Mouse (Mus musculus) C2C12 (cell line): Measurements from ENCODE around the gene Auh.

ENCODE experiments used
- CTCF ChIP-seq: IDR thresholded peaks from one replicate; pipeline ENCODE4 v1.5.1; 2011; ENCODE audit not compliant: control insufficient read depth, insufficient read depth, insufficient read length
- FOSL1 ChIP-seq: IDR thresholded peaks from one replicate; pipeline ENCODE4 v1.8.0; 2011; ENCODE audit warnings: mild to moderate bottlenecking, low read length; ENCODE audit not compliant: poor library complexity, insufficient read depth, severe bottlenecking
- MAX ChIP-seq: IDR thresholded peaks from one replicate; pipeline ENCODE4 v1.6.1; 2011; ENCODE audit warnings: mild to moderate bottlenecking, control low read depth
- MYOD1 ChIP-seq: IDR thresholded peaks from one replicate; pipeline ENCODE4 v1.6.1; 2011; ENCODE audit warnings: low read depth; ENCODE audit not compliant: control insufficient read depth, insufficient read length
- MYOG ChIP-seq: IDR thresholded peaks from one replicate; pipeline ENCODE4 v1.6.1; 2011; ENCODE audit not compliant: control insufficient read depth, insufficient read length; ENCODE audit errors: extremely low read depth

DNA sequence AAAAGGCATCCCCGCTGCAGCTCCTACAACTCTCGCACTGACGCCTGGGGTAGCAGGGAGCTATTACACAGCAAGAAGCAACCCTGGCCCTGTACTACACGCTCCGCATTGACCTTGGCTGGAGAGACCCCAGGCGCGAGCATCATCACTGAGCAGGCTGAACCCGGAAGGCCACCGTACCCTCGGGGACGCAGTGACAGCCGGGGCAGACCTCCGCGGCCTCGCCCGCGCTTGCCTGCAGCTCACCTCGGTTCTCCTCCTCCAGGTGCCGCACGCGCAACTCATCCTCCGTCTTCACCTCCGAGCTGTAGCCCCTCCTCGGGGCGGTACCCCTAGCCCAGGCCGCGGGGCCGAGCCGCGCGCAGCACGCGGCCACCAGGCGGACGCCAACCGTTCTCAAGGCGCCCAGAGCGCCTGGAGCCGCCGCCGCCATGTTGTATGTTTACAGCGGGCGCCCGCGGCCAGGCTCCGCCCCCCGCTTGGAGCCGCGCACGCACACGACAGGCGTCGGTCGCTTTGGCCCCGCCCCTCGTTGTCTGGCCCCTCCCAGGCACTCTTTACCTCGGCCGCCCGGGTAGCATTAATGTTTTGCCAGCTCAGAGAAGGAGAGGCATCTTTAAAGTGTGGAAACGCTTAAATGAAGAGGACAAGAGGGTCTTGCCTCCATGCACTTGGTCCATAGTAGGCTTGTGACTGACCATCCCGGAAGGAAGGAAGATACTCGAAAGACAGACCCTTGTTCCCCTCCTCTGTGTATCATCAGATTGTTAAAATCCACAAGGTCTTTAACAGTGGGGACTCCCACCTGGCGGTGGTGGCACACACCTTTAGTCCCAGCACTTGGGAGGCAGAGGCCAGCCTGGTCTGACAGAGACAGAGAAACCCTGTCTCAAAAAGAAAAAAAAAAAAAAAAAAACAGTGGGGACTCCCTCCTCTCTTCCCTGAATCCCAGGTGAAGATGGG lies at the start of gene Auh:
- TF ChIP-seq MYOD1 (no peak), CTCF (no peak), MAX (no peak), FOSL1 (no peak), MYOG (no peak)
